Mouse (Mus musculus) small intestine, adult 2 months (tissue): Measurements from ENCODE around the gene Phox2a.

Experiments used
- CTCF ChIP-seq: fragments of 200-500 bp; IDR thresholded peaks from 2 replicates; pipeline ENCODE4 v1.5.1; 2012; ENCODE audit warnings: low read depth, mild to moderate bottlenecking, control low read depth, inconsistent platforms, low read length, moderate library complexity, mixed read lengths; ENCODE audit not compliant: insufficient replicate concordance, insufficient read length; ENCODE audit errors: extremely low read depth
- POLR2A ChIP-seq: fragments of 200-500 bp; IDR thresholded peaks from 2 replicates; pipeline ENCODE4 v1.6.1; 2012; ENCODE audit warnings: low read depth, mild to moderate bottlenecking, control low read depth, inconsistent platforms, low read length, moderate library complexity

DNA sequence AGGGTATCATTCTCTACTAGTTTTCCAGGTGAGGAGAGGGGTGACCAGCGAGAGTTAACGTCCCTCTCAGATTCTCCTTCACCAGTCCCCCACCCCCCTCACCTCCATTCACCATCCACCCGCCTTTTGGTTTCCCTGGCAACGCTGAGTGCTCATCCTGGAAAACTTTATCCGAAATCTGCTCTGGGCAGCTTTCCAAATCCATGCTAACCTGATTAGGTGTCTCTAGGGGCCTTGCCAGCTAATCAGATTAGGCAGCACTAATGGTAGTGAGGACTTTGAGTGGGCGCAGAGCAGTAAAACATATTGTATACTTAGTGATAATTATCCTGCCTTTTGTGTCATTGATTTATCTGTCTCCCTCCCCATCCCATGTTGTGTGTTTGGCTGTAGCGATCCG, 45.4 kb upstream of the Phox2a start:
- TF ChIP-seq CTCF: no peak
- no peak for TF ChIP-seq POLR2A
